Mouse (Mus musculus) heart, embryonic 13.5 days (tissue): ENCODE data around the gene Pard6b. TPM values are rescaled to one million over a fixed set of nuclear protein-coding genes. Genes with fewer than 3 reads are reported as not detected.

ENCODE experiments used
- ATAC-seq: fragments of 200-750 bp; cut with Nextera tagmentation; 2 replicates; pipeline ENCODE4 v1.8.0; 2017; ENCODE audit warnings: moderate TSS enrichment; ENCODE audit not compliant: insufficient number of reproducible peaks, low FRiP score, low TSS enrichment; ENCODE audit errors: extremely low read depth
- H3K27ac ChIP-seq: fragments of 300-500 bp; sonication (generic); replicated peaks from 2 replicates; pipeline ENCODE4 v1.5.1; 2015; ENCODE audit warnings: moderate library complexity, mild to moderate bottlenecking, inconsistent platforms
- H3K27me3 ChIP-seq: fragments of 300-500 bp; sonication (generic); replicated peaks from 2 replicates; pipeline ENCODE4 v1.6.1; 2015; ENCODE audit warnings: mild to moderate bottlenecking, inconsistent platforms
- H3K36me3 ChIP-seq: fragments of 300-500 bp; sonication (generic); 2 replicates; pipeline ENCODE4 v1.6.1; 2015; ENCODE audit warnings: mild to moderate bottlenecking, inconsistent platforms
- H3K4me1 ChIP-seq: fragments of 300-500 bp; sonication (generic); 2 replicates; pipeline ENCODE4 v1.6.1; 2015; ENCODE audit warnings: inconsistent platforms
- H3K4me2 ChIP-seq: fragments of 300-500 bp; sonication (generic); 2 replicates; pipeline ENCODE4 v1.6.1; 2015; ENCODE audit warnings: inconsistent platforms, mild to moderate bottlenecking, moderate library complexity
- H3K4me3 ChIP-seq: fragments of 300-500 bp; sonication (generic); 2 replicates; pipeline ENCODE4 v1.5.1; 2015; ENCODE audit warnings: moderate library complexity, mild to moderate bottlenecking, inconsistent platforms
- H3K9ac ChIP-seq: fragments of 300-500 bp; sonication (generic); 2 replicates; pipeline ENCODE4 v1.6.1; 2015; ENCODE audit warnings: inconsistent platforms, mild to moderate bottlenecking, moderate library complexity
- H3K9me3 ChIP-seq: fragments of 300-500 bp; sonication (generic); 2 replicates; pipeline ENCODE4 v1.6.1; 2016; ENCODE audit warnings: inconsistent platforms
- WGBS: fragments of 180-500 bp; shearing (Covaris S2); methylation state at CpG from one replicate; pipeline ENCODE4 v1.1.7; 2015; ENCODE audit warnings: mixed read lengths; 5-methylcytosine and 5-hydroxymethylcytosine counted together
- polyA plus RNA-seq: library from polyadenylated mRNA; unstranded; fragments of >200 nt; fragmentation: Nextera tagmentation; extraction: Ambion mirVana; gene quantifications from 2 replicates; pipeline ENCODE4 v1.2.1, GENCODE M21; 2015

The Pard6b gene
- polyA plus RNA-seq, 1 experiment from 2014 or later: 7.3 TPM

DNA sequence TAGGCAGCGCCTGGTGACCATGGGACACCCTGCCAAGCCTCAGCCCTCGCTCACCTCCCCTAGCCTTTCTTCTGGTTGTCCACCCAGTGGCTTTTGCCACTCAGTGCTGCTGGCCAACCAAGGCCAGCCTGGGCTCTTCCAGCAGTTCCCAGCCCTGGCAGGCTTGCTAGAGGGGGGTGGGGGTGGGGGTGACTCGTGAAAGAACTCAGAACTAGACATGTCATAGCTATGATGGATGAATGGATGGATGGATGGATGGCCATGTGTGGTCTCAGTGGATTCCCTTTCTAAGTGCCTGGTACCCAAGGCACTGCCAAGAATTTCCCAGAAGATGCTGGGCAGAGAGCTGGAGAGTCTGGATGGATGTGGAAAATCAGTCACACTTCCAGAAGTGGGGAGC is 35.0 kb downstream of the Pard6b start:
- WGBS: 78% methylated on average over 3 of the region's 3 CpGs
- no peaks in the 10 kb centered on the region for H3K9me3 ChIP-seq
- H3K4me2 ChIP-seq: no peak overlapping the region
- no peaks in the 10 kb centered on the region for H3K36me3 ChIP-seq
- H3K27ac ChIP-seq: no peak overlapping the region
- no peak for ATAC-seq
- H3K4me1 ChIP-seq: peaks cover 27% of the 10 kb centered on the region
- H3K9ac ChIP-seq: peak overlapping the region; percentile 72; the same call in 1 of the 2 replicates
- peaks cover 14% of the 10 kb centered on the region; the same call in 1 of the 2 replicates for H3K27me3 ChIP-seq
- no peak overlapping the region for H3K4me3 ChIP-seq

- under 1% methylated on average over 37 of the region's 37 CpGs for WGBS
- H3K27me3 ChIP-seq: peaks cover 14% of the 10 kb centered on the region; the same call in 1 of the 2 replicates
- H3K4me2 ChIP-seq: peak overlapping the region; percentile 89
- H3K9me3 ChIP-seq: no peaks in the 10 kb centered on the region
- H3K36me3 ChIP-seq: no peaks in the 10 kb centered on the region
- ATAC-seq: no peak; the same call in 1 of the 2 replicates
- peak overlapping the region; percentile 53 for H3K4me3 ChIP-seq
- peaks cover 27% of the 10 kb centered on the region for H3K4me1 ChIP-seq
- H3K27ac ChIP-seq: no peak overlapping the region
- peak overlapping the region; percentile 79 for H3K9ac ChIP-seq
Observed at GRCm38 (mm10) chr2:168117147-168117546, 36.3 kb downstream of the Pard6b start.

- H3K27ac ChIP-seq: no peak overlapping the region
- WGBS: 1% methylated on average over 13 of the region's 13 CpGs
- peak; percentile 27; the same call in 1 of the 2 replicates for ATAC-seq
- H3K9ac ChIP-seq: peak overlapping the region; percentile 79
- H3K4me1 ChIP-seq: peaks cover 27% of the 10 kb centered on the region
- H3K27me3 ChIP-seq: peaks cover 14% of the 10 kb centered on the region; the same call in 1 of the 2 replicates
- no peaks in the 10 kb centered on the region for H3K9me3 ChIP-seq
- no peaks in the 10 kb centered on the region for H3K36me3 ChIP-seq
- peak overlapping the region; percentile 89 for H3K4me2 ChIP-seq
- peak overlapping the region; percentile 53 for H3K4me3 ChIP-seq
Observed at GRCm38 (mm10) chr2:168117553-168117952, 36.7 kb downstream of the Pard6b start.

DNA sequence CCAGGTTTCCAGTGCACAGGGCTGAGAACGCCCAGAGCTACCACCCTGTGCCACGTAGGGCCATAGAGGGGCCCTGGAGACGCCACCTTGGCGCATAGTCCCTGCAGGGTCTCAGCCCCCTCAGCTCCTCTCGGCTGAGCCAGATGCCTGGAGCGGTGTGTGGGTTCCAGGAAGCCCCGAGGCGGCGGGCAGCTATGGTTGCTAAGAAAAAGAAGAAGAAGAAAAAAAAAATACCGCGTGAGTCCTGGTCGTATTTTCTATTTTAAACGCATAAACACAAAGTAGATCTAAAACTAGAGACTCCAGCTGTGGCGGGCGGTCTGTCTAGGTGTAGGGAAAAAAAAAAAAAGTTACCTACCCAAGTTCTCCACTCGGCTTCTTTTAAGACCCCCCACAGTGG is 37.2 kb downstream of the Pard6b start:
- Histone ChIP-seq H3K9me3 (no peaks in the 10 kb centered on the region), H3K36me3 (no peaks in the 10 kb centered on the region), H3K27me3 (peaks cover 14% of the 10 kb centered on the region; the same call in 1 of the 2 replicates), H3K4me2 (peak overlapping the region; percentile 89), H3K9ac (peak overlapping the region; percentile 79; the same call in 1 of the 2 replicates), H3K4me3 (peak overlapping the region; percentile 53; the same call in 1 of the 2 replicates), H3K27ac (no peak overlapping the region), H3K4me1 (peaks cover 27% of the 10 kb centered on the region)
- 46% methylated on average over 16 of the region's 16 CpGs for WGBS
- no peak for ATAC-seq

GRCm38 (mm10) chr2:168118456-168118855 is 37.7 kb downstream of the Pard6b start:
- Histone ChIP-seq H3K4me3 (no peak overlapping the region), H3K36me3 (no peaks in the 10 kb centered on the region), H3K9me3 (no peaks in the 10 kb centered on the region), H3K4me1 (peaks cover 28% of the 10 kb centered on the region), H3K4me2 (no peak overlapping the region), H3K27ac (no peak overlapping the region), H3K9ac (no peak overlapping the region), H3K27me3 (peaks cover 14% of the 10 kb centered on the region; the same call in 1 of the 2 replicates)
- no peak for ATAC-seq
- WGBS: 76% methylated on average over 3 of the region's 3 CpGs

DNA sequence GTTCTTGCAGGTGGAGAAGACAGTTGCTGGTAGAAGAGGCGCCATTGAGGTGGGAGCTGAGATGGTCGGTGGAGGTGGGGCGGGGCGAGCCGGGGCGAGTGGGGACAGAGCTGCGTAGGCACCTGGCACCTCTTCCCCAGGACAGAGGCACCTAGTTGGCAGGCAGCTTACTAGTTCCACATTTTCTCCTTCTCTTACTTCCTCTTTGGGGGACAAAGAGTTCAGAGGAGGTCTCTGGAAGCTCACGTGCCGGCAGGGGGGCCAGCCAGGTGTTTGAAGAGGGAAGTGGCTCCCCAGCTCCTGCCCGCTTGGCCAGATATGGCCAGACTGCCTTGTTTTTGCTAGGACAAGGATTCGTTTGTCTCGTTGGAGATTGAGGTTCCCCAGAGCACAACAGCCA is 38.3 kb downstream of the Pard6b start:
- Histone ChIP-seq H3K9ac (no peak overlapping the region), H3K4me1 (peaks cover 35% of the 10 kb centered on the region), H3K27ac (no peak overlapping the region), H3K4me2 (no peak overlapping the region), H3K4me3 (no peak overlapping the region), H3K9me3 (no peaks in the 10 kb centered on the region), H3K36me3 (no peaks in the 10 kb centered on the region), H3K27me3 (peaks cover 14% of the 10 kb centered on the region; the same call in 1 of the 2 replicates)
- 57% methylated on average over 12 of the region's 12 CpGs for WGBS
- ATAC-seq: no peak

DNA sequence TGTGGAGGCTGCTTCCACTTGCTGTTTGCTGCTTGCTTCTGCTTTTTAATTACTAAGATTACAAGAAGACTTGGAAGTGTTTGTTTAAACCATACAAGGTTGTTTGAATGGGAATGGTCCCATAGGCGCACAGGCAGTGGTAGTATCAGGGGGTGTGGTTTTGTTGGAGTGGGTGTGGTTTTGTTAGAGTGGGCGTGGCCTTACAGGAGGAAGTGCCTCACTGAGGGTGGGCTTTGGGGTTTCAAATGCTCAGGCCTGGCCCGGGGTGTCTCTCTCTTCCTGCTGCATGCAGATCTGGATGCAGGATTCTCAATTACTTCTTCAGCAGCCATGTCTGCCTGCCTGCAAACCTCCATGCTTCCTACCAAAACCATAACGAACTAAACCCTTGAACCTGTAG is 40.1 kb downstream of the Pard6b start:
- Histone ChIP-seq H3K36me3 (no peaks in the 10 kb centered on the region), H3K4me3 (no peak overlapping the region), H3K27me3 (peaks cover 14% of the 10 kb centered on the region; the same call in 1 of the 2 replicates), H3K9ac (no peak overlapping the region), H3K27ac (no peak overlapping the region), H3K9me3 (no peaks in the 10 kb centered on the region), H3K4me2 (no peak overlapping the region), H3K4me1 (peaks cover 39% of the 10 kb centered on the region)
- no peak for ATAC-seq
- WGBS: 78% methylated on average over 4 of the region's 4 CpGs

- 74% methylated on average over 6 of the region's 6 CpGs for WGBS
- Histone ChIP-seq H3K4me1 (peaks cover 35% of the 10 kb centered on the region), H3K27ac (peak overlapping the region; percentile 71), H3K9me3 (no peaks in the 10 kb centered on the region), H3K9ac (peak overlapping the region; percentile 42), H3K4me2 (no peak overlapping the region), H3K27me3 (peaks cover under 1% of the 10 kb centered on the region; the same call in 1 of the 2 replicates), H3K4me3 (no peak overlapping the region), H3K36me3 (no peaks in the 10 kb centered on the region)
- ATAC-seq: no peak
Observed at GRCm38 (mm10) chr2:168123652-168124051, 42.8 kb downstream of the Pard6b start.

GRCm38 (mm10) chr2:168125288-168126089 is 44.7 kb downstream of the Pard6b start:
- WGBS: 39% methylated on average over 11 of the region's 11 CpGs
- no peak for ATAC-seq
- H3K27ac ChIP-seq: peak overlapping the region; percentile 71
- peak overlapping the region; percentile 42 for H3K9ac ChIP-seq
- H3K4me3 ChIP-seq: no peak overlapping the region
- H3K36me3 ChIP-seq: no peaks in the 10 kb centered on the region
- no peaks in the 10 kb centered on the region for H3K27me3 ChIP-seq
- peaks cover 50% of the 10 kb centered on the region for H3K4me1 ChIP-seq
- H3K9me3 ChIP-seq: no peaks in the 10 kb centered on the region
- H3K4me2 ChIP-seq: peak overlapping the region; percentile 26

- H3K4me1 ChIP-seq: peaks cover 51% of the 10 kb centered on the region
- H3K4me2 ChIP-seq: no peak overlapping the region
- peak overlapping the region; percentile 43 for H3K27ac ChIP-seq
- no peaks in the 10 kb centered on the region for H3K36me3 ChIP-seq
- H3K27me3 ChIP-seq: no peaks in the 10 kb centered on the region
- no peak overlapping the region for H3K9ac ChIP-seq
- no peak overlapping the region for H3K4me3 ChIP-seq
- no peaks in the 10 kb centered on the region for H3K9me3 ChIP-seq
- 82% methylated on average over 14 of the region's 14 CpGs for WGBS
- ATAC-seq: no peak
Observed at GRCm38 (mm10) chr2:168127767-168128166, 47.0 kb downstream of the Pard6b start.

GRCm38 (mm10) chr2:168128211-168128859 is 47.5 kb downstream of the Pard6b start:
- Histone ChIP-seq H3K4me2 (no peak overlapping the region), H3K9ac (no peak overlapping the region), H3K27ac (peak overlapping the region; percentile 43), H3K36me3 (no peaks in the 10 kb centered on the region), H3K4me1 (peaks cover 51% of the 10 kb centered on the region), H3K4me3 (no peak overlapping the region), H3K9me3 (no peaks in the 10 kb centered on the region), H3K27me3 (no peaks in the 10 kb centered on the region)
- WGBS: 26% methylated on average over 14 of the region's 14 CpGs
- ATAC-seq: peak; percentile 53; the same call in 1 of the 2 replicates
